Mouse (Mus musculus) bone marrow macrophage, adult 2 months (primary cell): ENCODE data around the gene Wasf1.

ENCODE experiments used
- CTCF ChIP-seq: IDR thresholded peaks from 2 replicates; pipeline ENCODE4 v1.5.1; 2012; ENCODE audit warnings: low read depth, mild to moderate bottlenecking, low read length, moderate library complexity
- POLR2A ChIP-seq: IDR thresholded peaks from 2 replicates; pipeline ENCODE4 v1.6.1; 2012; ENCODE audit warnings: mild to moderate bottlenecking, low read depth, low read length, borderline replicate concordance

DNA sequence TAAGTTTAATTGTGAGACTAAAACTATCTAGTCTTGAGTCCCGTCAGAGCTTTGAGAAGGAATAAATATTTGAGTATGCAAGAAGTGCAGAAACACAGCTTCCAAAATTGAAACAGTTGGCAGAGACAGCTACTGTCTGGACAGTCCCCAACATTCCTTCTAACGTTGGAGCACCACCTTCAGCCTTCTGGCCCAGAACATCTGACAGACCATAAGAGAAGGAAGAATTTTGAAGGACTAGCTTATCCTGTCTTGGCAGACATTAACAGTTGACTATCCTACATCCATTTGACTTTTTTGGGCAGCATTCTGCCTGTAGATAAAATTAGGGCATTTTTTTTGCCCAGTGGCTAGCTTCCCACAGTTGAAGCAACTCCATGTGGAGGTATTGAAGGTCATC is 32.0 kb downstream of the Wasf1 start:
- TF ChIP-seq CTCF: no peak
- no peak for TF ChIP-seq POLR2A
